Mouse (Mus musculus): ENCODE results near the gene Kdm5a. TPM values are rescaled to one million over a fixed set of nuclear protein-coding genes. Genes with fewer than 3 reads are reported as not detected.

Gene Kdm5a
- 36.9 and 38.9 TPM in 2 replicates for polyA plus RNA-seq (2016; fragmentation: Nextera tagmentation; extraction: Ambion mirVana)

GRCm38 (mm10) chr6:120363688-120364522 lies at the start of gene Kdm5a, which contains the start of gene Ccdc77:
Gene Kdm5a, plus strand, starts transcription at chr6:120364124.
Gene Ccdc77, minus strand, starts transcription at chr6:120364374.
- Histone ChIP-seq H3K4me3 (peak within 1 kb of the TSS; percentile 89), H3K36me3 (peaks cover 24% of the 10 kb centered on the region), H3K27me3 (ENCODE audit: insufficient read depth, poor library complexity, severe bottlenecking) (no peaks in the 10 kb centered on the region), H3K4me1 (peaks cover 18% of the 10 kb centered on the region), H3K9me3 (no peaks in the 10 kb centered on the region), H3K27ac (peak within 1 kb of the TSS; percentile 96)
- under 1% methylated on average over 71 of the region's 71 CpGs for WGBS
- peak; percentile 98 for DNase-seq (ENCODE audit: low spot score)

- no peak for DNase-seq (ENCODE audit: low spot score)
- no peaks in the 10 kb centered on the region for H3K27me3 ChIP-seq (ENCODE audit: insufficient read depth, poor library complexity, severe bottlenecking)
- H3K9me3 ChIP-seq = no peaks in the 10 kb centered on the region
- 77% methylated on average over 11 of the region's 11 CpGs for WGBS
- no peak overlapping the region for H3K4me3 ChIP-seq
- H3K27ac ChIP-seq = no peak overlapping the region
- H3K4me1 ChIP-seq = no peaks in the 10 kb centered on the region
- no peaks in the 10 kb centered on the region for H3K36me3 ChIP-seq
Observed at GRCm38 (mm10) chr6:120318303-120318940, 45.5 kb upstream of the Kdm5a start.

- no peak for DNase-seq (ENCODE audit: low spot score)
- WGBS = 83% methylated on average over 9 of the region's 9 CpGs
- H3K4me1 ChIP-seq = no peaks in the 10 kb centered on the region
- no peaks in the 10 kb centered on the region for H3K36me3 ChIP-seq
- H3K4me3 ChIP-seq = no peak overlapping the region
- no peak overlapping the region for H3K27ac ChIP-seq
- no peaks in the 10 kb centered on the region for H3K27me3 ChIP-seq (ENCODE audit: insufficient read depth, poor library complexity, severe bottlenecking)
- H3K9me3 ChIP-seq = no peaks in the 10 kb centered on the region
Observed at GRCm38 (mm10) chr6:120319129-120319528, 44.8 kb upstream of the Kdm5a start.

GRCm38 (mm10) chr6:120320369-120320768 lies 43.6 kb upstream of the Kdm5a start:
- 53% methylated on average over 2 of the region's 2 CpGs for WGBS
- DNase-seq (ENCODE audit: low spot score) = no peak
- no peak overlapping the region for H3K4me3 ChIP-seq
- no peaks in the 10 kb centered on the region for H3K27me3 ChIP-seq (ENCODE audit: insufficient read depth, poor library complexity, severe bottlenecking)
- no peak overlapping the region for H3K27ac ChIP-seq
- H3K4me1 ChIP-seq = no peaks in the 10 kb centered on the region
- H3K9me3 ChIP-seq = no peaks in the 10 kb centered on the region
- H3K36me3 ChIP-seq = peaks cover 9% of the 10 kb centered on the region

GRCm38 (mm10) chr6:120324295-120324927 lies 39.5 kb upstream of the Kdm5a start:
- WGBS = 29% methylated on average over 6 of the region's 6 CpGs
- H3K36me3 ChIP-seq = peaks cover 28% of the 10 kb centered on the region
- peak; percentile 79 for DNase-seq (ENCODE audit: low spot score)
- H3K4me1 ChIP-seq = no peaks in the 10 kb centered on the region
- H3K9me3 ChIP-seq = no peaks in the 10 kb centered on the region
- H3K27me3 ChIP-seq (ENCODE audit: insufficient read depth, poor library complexity, severe bottlenecking) = no peaks in the 10 kb centered on the region
- H3K27ac ChIP-seq = no peak overlapping the region
- no peak overlapping the region for H3K4me3 ChIP-seq

GRCm38 (mm10) chr6:120332351-120332750 lies 31.6 kb upstream of the Kdm5a start:
- no peak for DNase-seq (ENCODE audit: low spot score)
- Histone ChIP-seq H3K9me3 (no peaks in the 10 kb centered on the region), H3K27ac (no peak overlapping the region), H3K36me3 (peaks cover 89% of the 10 kb centered on the region), H3K4me3 (no peak overlapping the region), H3K27me3 (ENCODE audit: insufficient read depth, poor library complexity, severe bottlenecking) (no peaks in the 10 kb centered on the region), H3K4me1 (no peaks in the 10 kb centered on the region)
- 77% methylated on average over 2 of the region's 2 CpGs for WGBS

- DNase-seq (ENCODE audit: low spot score) = no peak
- WGBS = 76% methylated on average over 1 of the region's 1 CpGs
Observed at GRCm38 (mm10) chr6:120343992-120344391, 19.9 kb upstream of the Kdm5a start.

GRCm38 (mm10) chr6:120349018-120349417 lies 14.9 kb upstream of the Kdm5a start:
- Histone ChIP-seq H3K4me1 (no peaks in the 10 kb centered on the region), H3K4me3 (no peak overlapping the region), H3K27ac (no peak overlapping the region), H3K36me3 (peaks cover 83% of the 10 kb centered on the region), H3K27me3 (ENCODE audit: insufficient read depth, poor library complexity, severe bottlenecking) (no peaks in the 10 kb centered on the region), H3K9me3 (no peaks in the 10 kb centered on the region)
- WGBS = 90% methylated on average over 3 of the region's 3 CpGs
- no peak for DNase-seq (ENCODE audit: low spot score)

More at GRCm38 (mm10) chr6:120343992-120344391, 19.9 kb upstream of the Kdm5a start:
- Histone ChIP-seq H3K27ac (no peak overlapping the region), H3K4me3 (no peak overlapping the region), H3K9me3 (no peaks in the 10 kb centered on the region), H3K4me1 (no peaks in the 10 kb centered on the region), H3K36me3 (peaks cover 90% of the 10 kb centered on the region), H3K27me3 (ENCODE audit: insufficient read depth, poor library complexity, severe bottlenecking) (no peaks in the 10 kb centered on the region)

- H3K27ac ChIP-seq = peak overlapping the region; percentile 89
- peaks cover 17% of the 10 kb centered on the region for H3K36me3 ChIP-seq
- 33% methylated on average over 5 of the region's 5 CpGs for WGBS
- H3K9me3 ChIP-seq = no peaks in the 10 kb centered on the region
- H3K4me1 ChIP-seq = peaks cover 8% of the 10 kb centered on the region
- no peak for DNase-seq (ENCODE audit: low spot score)
- H3K27me3 ChIP-seq (ENCODE audit: insufficient read depth, poor library complexity, severe bottlenecking) = no peaks in the 10 kb centered on the region
- peak overlapping the region; percentile 70 for H3K4me3 ChIP-seq
Observed at GRCm38 (mm10) chr6:120356478-120356877, 7.4 kb upstream of the Kdm5a start.

- peaks cover 8% of the 10 kb centered on the region for H3K4me1 ChIP-seq
- peak; percentile 97 for DNase-seq (ENCODE audit: low spot score)
- H3K27me3 ChIP-seq (ENCODE audit: insufficient read depth, poor library complexity, severe bottlenecking) = no peaks in the 10 kb centered on the region
- H3K27ac ChIP-seq = peak overlapping the region; percentile 89
- under 1% methylated on average over 31 of the region's 31 CpGs for WGBS
- peaks cover 14% of the 10 kb centered on the region for H3K36me3 ChIP-seq
- H3K4me3 ChIP-seq = peak overlapping the region; percentile 70
- H3K9me3 ChIP-seq = no peaks in the 10 kb centered on the region
Observed at GRCm38 (mm10) chr6:120356951-120357945, 6.7 kb upstream of the Kdm5a start.

- no peaks in the 10 kb centered on the region for H3K9me3 ChIP-seq
- no peak for DNase-seq (ENCODE audit: low spot score)
- H3K4me1 ChIP-seq = peaks cover 18% of the 10 kb centered on the region
- no peaks in the 10 kb centered on the region for H3K27me3 ChIP-seq (ENCODE audit: insufficient read depth, poor library complexity, severe bottlenecking)
- H3K36me3 ChIP-seq = peaks cover 6% of the 10 kb centered on the region
- 96% methylated on average over 2 of the region's 2 CpGs for WGBS
- H3K27ac ChIP-seq = no peak overlapping the region
- no peak overlapping the region for H3K4me3 ChIP-seq
Observed at GRCm38 (mm10) chr6:120362124-120362523, 1.8 kb upstream of the Kdm5a start.
